Mouse (Mus musculus) hindbrain, postnatal 0 days (tissue): ENCODE data around the gene Rer1. TPM values are rescaled to one million over a fixed set of nuclear protein-coding genes. Genes with fewer than 3 reads are reported as not detected.

Experiments used
- ATAC-seq: fragments of 200-750 bp; cut with Nextera tagmentation; 2 replicates; pipeline ENCODE4 v1.8.0; 2017; ENCODE audit warnings: mild to moderate bottlenecking, moderate TSS enrichment, moderate library complexity
- DNase-seq: peaks from one replicate; pipeline ENCODE4 v3.0.0-alpha.2; 2015; ENCODE audit warnings: low spot score
- H3K27ac ChIP-seq: fragments of 300-500 bp; sonication (generic); 2 replicates; pipeline ENCODE4 v1.5.1; 2014; ENCODE audit warnings: mild to moderate bottlenecking
- H3K27me3 ChIP-seq: fragments of 300-500 bp; sonication (generic); 2 replicates; pipeline ENCODE4 v1.6.1; 2014; ENCODE audit warnings: low read length, mixed read lengths; ENCODE audit not compliant: insufficient read depth
- H3K36me3 ChIP-seq: fragments of 300-500 bp; sonication (generic); 2 replicates; pipeline ENCODE4 v1.6.1; 2014; ENCODE audit warnings: low read length, mixed read lengths; ENCODE audit not compliant: insufficient read depth
- H3K4me1 ChIP-seq: fragments of 300-500 bp; sonication (generic); 2 replicates; pipeline ENCODE4 v1.6.1; 2014; ENCODE audit warnings: antibody characterized with exemption, low read length, mixed read lengths; ENCODE audit not compliant: insufficient read depth
- H3K4me2 ChIP-seq: fragments of 300-500 bp; sonication (generic); 2 replicates; pipeline ENCODE4 v1.6.1; 2014; ENCODE audit warnings: low read depth, mild to moderate bottlenecking, low read length, moderate library complexity, mixed read lengths
- H3K4me3 ChIP-seq: fragments of 300-500 bp; sonication (generic); 2 replicates; pipeline ENCODE4 v1.5.1; 2014; ENCODE audit warnings: low read length
- H3K9ac ChIP-seq: fragments of 300-500 bp; sonication (generic); replicated peaks from 2 replicates; pipeline ENCODE4 v1.6.1; 2014; ENCODE audit warnings: mild to moderate bottlenecking, low read length, moderate library complexity, mixed read lengths
- H3K9me3 ChIP-seq: fragments of 300-500 bp; sonication (generic); 2 replicates; pipeline ENCODE4 v1.6.1; 2016; ENCODE audit warnings: low read length, mixed read lengths
- CTCF ChIP-seq: IDR thresholded peaks from 2 replicates; pipeline ENCODE4 v1.5.1; 2016; ENCODE audit warnings: antibody characterized with exemption, control low read depth, low read depth
- WGBS: fragments of 180-500 bp; shearing (Covaris S2); extraction: QIAGEN DNeasy Blood & Tissue Kit; methylation state at CpG from one replicate; pipeline ENCODE4 v1.1.7; 2014; 5-methylcytosine and 5-hydroxymethylcytosine counted together
- polyA plus RNA-seq: library from polyadenylated mRNA; unstranded; fragments of >200 nt; fragmentation: Nextera tagmentation; extraction: Ambion mirVana; gene quantifications from 2 replicates; pipeline ENCODE4 v1.2.1, GENCODE M21; 2015
- total RNA-seq: library from RNA; depleted of rRNA; stranded (reverse); fragments of >200 nt; gene quantifications from 2 replicates; pipeline ENCODE4 v1.2.3, GENCODE M21; 2014

The Rer1 gene
- total and polyA plus RNA-seq, 2 experiments from 2014 or later, result 85.4 to 129 TPM

DNA sequence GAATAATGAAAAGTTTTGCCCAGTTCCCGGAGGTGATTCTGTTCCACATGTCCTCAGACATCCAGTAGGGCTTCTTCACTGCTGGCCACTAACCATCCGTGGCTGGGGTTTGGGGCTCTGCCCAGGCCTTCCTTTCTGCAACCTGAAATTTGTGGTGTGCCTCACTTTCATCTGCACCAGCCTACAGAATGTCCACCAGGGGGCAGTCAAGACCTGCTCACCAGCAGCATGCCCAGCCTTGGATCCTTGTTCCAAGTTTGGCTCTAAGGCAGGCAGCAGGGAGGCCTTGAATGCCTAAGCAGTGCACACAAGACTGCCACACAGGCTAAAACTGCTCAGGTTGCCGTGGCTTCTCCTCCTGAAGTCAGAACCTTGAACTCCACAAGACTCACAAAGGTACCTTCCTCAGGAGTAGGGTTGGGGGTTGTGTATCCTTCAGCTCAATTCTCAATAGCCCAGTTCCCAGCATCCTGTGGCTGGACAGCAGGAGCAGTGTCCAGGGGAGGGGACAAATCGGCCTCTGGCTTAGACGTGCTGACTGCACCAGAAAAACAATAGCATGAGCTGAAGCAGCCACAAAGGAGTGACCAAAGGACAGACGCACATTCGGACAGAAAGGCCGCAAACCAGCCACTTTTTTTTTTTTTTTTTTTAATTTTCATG, 9.2 kb upstream of the Rer1 start:
- TF ChIP-seq CTCF, result peak; percentile 100
- 21% methylated on average over 8 of the region's 8 CpGs for WGBS
- H3K4me3 ChIP-seq, result no peak overlapping the region
- H3K27ac ChIP-seq, result peak overlapping the region; percentile 52; the same call in 1 of the 2 replicates
- H3K4me1 ChIP-seq, result no peaks in the 10 kb centered on the region
- no peak overlapping the region for H3K9ac ChIP-seq
- no peak overlapping the region for H3K4me2 ChIP-seq
- H3K27me3 ChIP-seq, result no peaks in the 10 kb centered on the region
- ATAC-seq (peak; percentile 88), DNase-seq (peak; percentile 96)
- H3K9me3 ChIP-seq, result no peaks in the 10 kb centered on the region
- 0 out of 2 replicates have a peak, but pooled peaks cover 4% of the 10 kb centered on the region for H3K36me3 ChIP-seq

DNA sequence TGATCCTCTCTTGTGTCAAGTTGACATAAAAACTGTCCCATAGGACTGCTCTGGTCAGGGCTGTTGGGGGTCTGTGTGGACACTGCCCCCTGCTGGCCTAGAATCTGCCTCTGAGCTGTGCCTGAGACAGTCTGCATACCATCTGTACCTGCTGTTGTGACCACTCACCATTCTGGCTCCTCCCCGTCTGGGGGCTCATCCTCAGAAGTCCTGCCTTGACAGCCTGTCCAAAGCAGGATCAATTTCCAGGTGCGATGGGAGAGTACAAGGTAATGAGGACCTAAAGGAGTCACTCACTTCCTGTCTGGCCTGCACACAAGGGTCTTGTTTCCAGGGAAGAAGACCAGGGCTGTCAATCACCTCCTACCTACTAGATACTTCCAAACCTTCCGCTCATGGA, 8.4 kb upstream of the Rer1 start:
- Histone ChIP-seq H3K27ac (no peak overlapping the region; the same call in 1 of the 2 replicates), H3K36me3 (peaks cover 8% of the 10 kb centered on the region; the same call in 1 of the 2 replicates), H3K4me1 (no peaks in the 10 kb centered on the region), H3K27me3 (no peaks in the 10 kb centered on the region), H3K4me2 (no peak overlapping the region), H3K9ac (no peak overlapping the region), H3K9me3 (no peaks in the 10 kb centered on the region), H3K4me3 (no peak overlapping the region)
- no peak; the same call in 1 of the 2 replicates for ATAC-seq
- WGBS, result 71% methylated on average over 3 of the region's 3 CpGs
- peak; percentile 67 for TF ChIP-seq CTCF
- DNase-seq, result peak; percentile 31

DNA sequence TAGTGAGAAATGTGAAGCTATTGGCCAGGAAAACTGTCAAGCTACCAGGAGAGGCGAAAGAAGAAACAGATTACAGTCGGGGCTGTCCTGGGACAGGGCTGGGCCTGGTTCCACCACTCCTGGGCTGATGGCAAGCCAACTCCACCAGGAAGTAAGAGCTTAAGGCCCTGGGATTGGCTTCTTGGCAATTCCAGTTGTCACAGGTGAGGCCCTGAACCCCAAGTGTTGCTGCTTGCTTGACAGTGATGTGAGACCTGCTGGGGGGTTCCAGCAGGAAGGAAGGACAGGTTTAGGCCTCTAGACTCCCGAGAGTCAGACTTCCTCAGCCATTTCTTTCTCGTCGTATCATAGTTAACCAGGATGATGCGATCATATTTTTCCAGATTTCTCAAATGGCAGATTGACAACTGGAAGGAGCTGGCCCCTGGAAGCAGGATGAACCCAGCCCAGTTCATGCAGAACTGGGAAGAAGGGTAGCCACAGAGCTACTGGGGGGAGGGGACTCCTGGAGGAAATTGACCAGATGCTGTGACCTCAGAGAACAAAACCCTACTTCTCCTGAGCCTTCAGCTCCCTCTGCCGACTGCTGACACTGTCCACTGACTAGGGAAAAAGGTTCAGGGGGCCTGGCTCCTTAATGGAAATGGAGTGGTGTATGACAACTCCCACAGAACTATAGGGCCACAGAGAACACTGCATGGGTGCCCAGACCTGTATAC, 7.4 kb upstream of the Rer1 start:
- no peak overlapping the region for H3K27ac ChIP-seq
- peaks cover 8% of the 10 kb centered on the region; the same call in 1 of the 2 replicates for H3K36me3 ChIP-seq
- H3K4me1 ChIP-seq, result no peaks in the 10 kb centered on the region
- ATAC-seq, result no peak
- no peak overlapping the region for H3K9ac ChIP-seq
- no peak for DNase-seq
- 87% methylated on average over 7 of the region's 7 CpGs for WGBS
- no peaks in the 10 kb centered on the region for H3K27me3 ChIP-seq
- no peak overlapping the region for H3K4me2 ChIP-seq
- no peaks in the 10 kb centered on the region for H3K9me3 ChIP-seq
- no peak overlapping the region for H3K4me3 ChIP-seq
- no peak for TF ChIP-seq CTCF

DNA sequence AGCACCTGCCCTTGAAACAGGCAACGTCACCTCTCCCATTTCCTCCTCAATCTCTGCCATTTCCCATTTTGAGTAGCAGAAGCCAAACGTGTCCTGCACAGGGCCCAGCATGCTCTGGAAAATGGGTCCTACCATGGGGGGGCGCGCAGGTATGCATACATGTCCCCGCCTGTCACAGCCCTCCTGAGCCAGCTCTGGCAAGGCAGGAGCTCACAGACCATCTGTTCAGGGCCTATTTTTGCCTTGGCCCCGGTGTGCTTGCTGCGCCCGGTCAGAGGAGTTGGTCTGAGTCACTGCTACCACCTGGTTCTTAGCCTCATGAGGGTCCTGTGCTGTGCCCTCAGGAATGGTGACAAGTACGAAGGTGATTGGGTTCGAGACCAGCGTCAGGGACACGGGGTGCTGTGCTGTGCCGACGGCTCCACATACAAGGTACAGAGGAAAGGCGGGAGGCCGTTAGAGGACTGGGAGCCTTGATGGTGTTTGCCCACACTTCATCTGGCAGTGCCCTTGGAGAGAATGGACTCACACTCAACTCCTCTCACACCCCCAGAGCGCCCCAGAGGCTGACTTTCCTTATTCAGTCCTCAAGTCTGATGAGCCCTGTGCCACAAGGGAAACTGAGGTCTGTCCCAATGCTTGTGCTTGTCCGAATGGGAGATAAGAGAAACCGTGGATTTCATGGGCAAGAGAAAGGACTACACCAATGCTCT, 6.7 kb upstream of the Rer1 start:
- Histone ChIP-seq H3K27ac (no peak overlapping the region), H3K27me3 (no peaks in the 10 kb centered on the region), H3K4me2 (no peak overlapping the region), H3K9ac (no peak overlapping the region), H3K9me3 (no peaks in the 10 kb centered on the region), H3K4me1 (no peaks in the 10 kb centered on the region), H3K4me3 (no peak overlapping the region), H3K36me3 (peaks cover 8% of the 10 kb centered on the region; the same call in 1 of the 2 replicates)
- DNase-seq (no peak), ATAC-seq (no peak)
- WGBS, result 95% methylated on average over 19 of the region's 19 CpGs
- TF ChIP-seq CTCF, result no peak

DNA sequence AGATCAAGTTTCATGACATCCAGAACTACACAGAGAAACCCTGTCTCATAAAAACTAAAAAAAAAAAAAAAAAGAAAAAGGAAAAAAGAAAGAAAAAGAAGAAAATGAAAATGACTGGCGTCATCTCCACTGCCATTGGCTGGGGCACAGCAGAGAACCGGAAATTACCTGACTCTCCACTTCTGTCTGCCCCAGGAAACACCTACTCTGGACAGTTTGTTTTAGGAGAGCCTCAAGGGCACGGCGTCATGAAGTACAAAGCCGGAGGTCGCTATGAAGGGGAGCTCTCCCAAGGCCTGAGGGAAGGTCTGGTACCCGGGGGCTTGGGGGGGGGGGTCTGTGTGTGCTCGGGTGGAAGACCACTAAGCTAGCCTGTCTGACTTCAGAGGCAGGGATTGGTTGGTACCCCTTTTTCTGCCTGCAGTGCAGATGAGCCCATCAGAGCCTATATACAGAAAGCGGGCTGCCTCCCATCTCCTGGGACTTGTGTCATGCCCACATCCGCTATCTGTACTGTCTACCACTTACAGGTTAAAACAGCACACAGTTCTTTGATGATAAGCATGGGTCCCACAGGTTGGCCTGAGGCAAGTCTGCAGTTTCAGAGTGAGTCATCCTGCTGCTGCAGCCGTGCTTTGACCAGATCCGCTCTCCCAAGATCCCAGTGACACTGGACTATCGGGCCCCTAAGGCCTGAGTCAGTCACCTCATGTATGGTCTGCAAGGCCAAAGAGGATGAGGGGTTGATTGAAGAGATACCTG, 4.7 kb upstream of the Rer1 start:
- TF ChIP-seq CTCF, result no peak
- DNase-seq, result no peak
- no peak overlapping the region for H3K27ac ChIP-seq
- 92% methylated on average over 13 of the region's 13 CpGs for WGBS
- no peak overlapping the region for H3K4me3 ChIP-seq
- H3K4me2 ChIP-seq, result no peak overlapping the region
- peaks cover 6% of the 10 kb centered on the region for H3K4me1 ChIP-seq
- no peaks in the 10 kb centered on the region for H3K9me3 ChIP-seq
- no peak overlapping the region for H3K9ac ChIP-seq
- peaks cover 8% of the 10 kb centered on the region; the same call in 1 of the 2 replicates for H3K36me3 ChIP-seq
- no peak for ATAC-seq
- no peaks in the 10 kb centered on the region for H3K27me3 ChIP-seq

DNA sequence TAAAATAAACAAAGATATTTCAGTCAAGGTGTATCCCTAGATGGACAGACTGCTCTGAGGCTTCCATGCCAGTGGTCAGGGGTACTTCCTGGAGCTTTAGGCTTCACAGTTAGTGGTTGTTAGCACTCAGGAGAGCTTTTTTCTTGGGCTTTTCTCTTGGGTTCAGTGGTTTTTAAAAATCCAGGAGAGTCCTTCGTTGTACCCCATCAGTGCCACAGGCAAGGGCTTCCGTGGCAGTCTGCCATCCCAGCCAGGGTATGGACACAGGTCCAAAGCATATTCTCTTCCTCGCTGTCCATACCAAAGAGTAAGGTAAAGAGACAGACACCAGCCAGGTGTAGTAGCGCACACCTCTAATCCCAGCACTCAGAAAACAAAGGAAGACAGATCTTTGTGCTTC, 4.0 kb upstream of the Rer1 start:
- no peak overlapping the region for H3K4me2 ChIP-seq
- H3K4me3 ChIP-seq, result no peak overlapping the region
- DNase-seq, result no peak
- no peak for TF ChIP-seq CTCF
- H3K4me1 ChIP-seq, result peaks cover 9% of the 10 kb centered on the region
- WGBS, result 95% methylated on average over 4 of the region's 4 CpGs
- no peak overlapping the region for H3K9ac ChIP-seq
- H3K36me3 ChIP-seq, result peaks cover 8% of the 10 kb centered on the region; the same call in 1 of the 2 replicates
- no peak overlapping the region for H3K27ac ChIP-seq
- H3K27me3 ChIP-seq, result no peaks in the 10 kb centered on the region
- no peaks in the 10 kb centered on the region for H3K9me3 ChIP-seq
- no peak for ATAC-seq
